Mouse (Mus musculus) cerebellum, adult 2 months (tissue): ENCODE measurements around the gene Prdm5. TPM values are rescaled to one million over a fixed set of nuclear protein-coding genes. Genes with fewer than 3 reads are reported as not detected.
A peak's percentile ranks its signal among the peaks of the same experiment; 100 is the strongest.

Experiments
- DNase-seq, 2 experiments: peaks; one replicate each; pipeline ENCODE4 v3.0.0; 2021
- H3K27ac ChIP-seq: fragments of 200-500 bp; 2 replicates; pipeline ENCODE4 v1.5.1; 2012; ENCODE audit warnings: low read length, control low read depth, inconsistent platforms; ENCODE audit not compliant: insufficient read depth
- H3K27me3 ChIP-seq: fragments of 200-500 bp; 2 replicates; pipeline ENCODE4 v1.6.1; 2012; ENCODE audit warnings: inconsistent platforms, mild to moderate bottlenecking, low read length, moderate library complexity; ENCODE audit not compliant: control insufficient read depth, insufficient read depth
- H3K4me1 ChIP-seq: fragments of 200-500 bp; 2 replicates; pipeline ENCODE4 v1.6.1; 2011; ENCODE audit warnings: low read length; ENCODE audit not compliant: control insufficient read depth, insufficient read depth
- H3K4me3 ChIP-seq: fragments of 200-500 bp; replicated peaks from 2 replicates; pipeline ENCODE3; 2011; ENCODE audit warnings: mild to moderate bottlenecking, low read depth, low read length, control low read depth; ENCODE audit not compliant: insufficient read depth
- CTCF ChIP-seq: fragments of 200-500 bp; IDR thresholded peaks from 2 replicates; pipeline ENCODE4 v1.5.1; 2011; ENCODE audit warnings: low read depth, mild to moderate bottlenecking, control low read depth, low read length, moderate library complexity, borderline replicate concordance; ENCODE audit not compliant: insufficient read depth
- POLR2A ChIP-seq: fragments of 200-500 bp; IDR thresholded peaks from 2 replicates; pipeline ENCODE4 v1.6.1; 2011; ENCODE audit warnings: low read length, control low read depth, borderline replicate concordance; ENCODE audit not compliant: insufficient read depth
- WGBS: fragments of 180-500 bp; shearing (Covaris S2); methylation state at CpG from one replicate; pipeline ENCODE4 v1.1.7; 2018; 5-methylcytosine and 5-hydroxymethylcytosine counted together
- polyA plus RNA-seq: library from polyadenylated mRNA; depleted of rRNA; stranded (reverse); fragments of >200 nt; gene quantifications from 2 replicates; pipeline ENCODE4 v1.2.3, GENCODE M21; 2012; rRNA removed

Prdm5 gene
- polyA plus RNA-seq, 1 experiment = 5.1 TPM

DNA sequence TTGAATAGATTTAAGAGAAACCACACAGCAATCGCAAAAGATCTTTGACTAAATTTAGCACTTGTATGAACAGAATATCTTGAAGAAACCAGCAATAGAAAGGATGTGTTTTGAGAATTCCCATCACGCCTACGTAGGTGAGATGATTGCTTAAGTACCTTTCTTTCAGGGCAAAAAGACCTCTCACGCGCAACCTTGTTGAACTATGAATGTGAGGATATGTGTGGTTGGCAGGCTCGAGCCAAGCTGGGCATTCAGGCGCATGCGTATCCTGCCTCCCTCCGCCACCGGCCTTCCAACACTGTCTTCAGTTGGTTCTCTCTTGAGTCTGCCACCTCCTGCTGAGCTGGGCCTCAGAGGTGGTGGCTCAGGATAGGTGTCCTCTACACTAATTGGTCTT is 173.5 kb downstream of the Prdm5 start, which contains the start of gene 4930544G11Rik:
TSS of gene 4930544G11Rik (plus strand) at position 301 of the 400 bp plus-strand sequence.
- Histone ChIP-seq H3K27ac (no peak within 1 kb of the TSS), H3K4me3 (no peak within 1 kb of the TSS), H3K4me1 (no peaks in the 10 kb centered on the region), H3K27me3 (no peaks in the 10 kb centered on the region)
- no peak for DNase-seq
- WGBS = 98% methylated on average over 10 of the region's 10 CpGs
- TF ChIP-seq POLR2A (no peak), CTCF (no peak)

- WGBS = 25% methylated on average over 6 of the region's 6 CpGs
- H3K4me1 ChIP-seq = peaks cover 7% of the 10 kb centered on the region; the same call in 1 of the 2 replicates
- no peak overlapping the region for H3K4me3 ChIP-seq
- DNase-seq = peak; percentile 42 to 78
- no peak overlapping the region for H3K27ac ChIP-seq
- TF ChIP-seq POLR2A (no peak), CTCF (no peak)
- no peaks in the 10 kb centered on the region for H3K27me3 ChIP-seq
Measured at GRCm38 (mm10) chr6:65969386-65970111, 190.8 kb downstream of the Prdm5 start.

DNA sequence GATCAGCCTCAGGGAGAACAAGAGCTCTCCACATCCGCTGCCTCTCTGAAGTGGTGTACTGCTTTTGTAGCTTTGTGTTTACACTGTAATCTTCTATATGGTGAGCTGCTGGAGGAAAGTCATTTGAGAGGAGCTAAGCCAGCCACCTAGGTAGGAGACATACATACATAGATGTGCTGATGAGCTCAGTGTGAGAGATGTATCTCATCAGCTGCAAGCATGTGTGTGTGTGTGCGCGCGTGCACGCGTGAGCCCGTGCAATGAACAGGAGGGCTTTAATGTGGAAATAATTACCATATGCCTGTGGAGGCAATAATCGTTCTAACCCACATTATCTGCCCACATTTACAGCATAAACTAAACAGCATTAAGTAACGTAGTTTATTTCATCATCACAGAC is 191.6 kb downstream of the Prdm5 start:
- Histone ChIP-seq H3K27me3 (no peaks in the 10 kb centered on the region), H3K4me1 (peaks cover 7% of the 10 kb centered on the region; the same call in 1 of the 2 replicates), H3K27ac (no peak overlapping the region), H3K4me3 (no peak overlapping the region)
- no peak for DNase-seq
- TF ChIP-seq CTCF = no peak
- TF ChIP-seq POLR2A = no peak
- 89% methylated on average over 9 of the region's 9 CpGs for WGBS

Other genes starting within 250 kb of the Prdm5 start
- gene Ndnf, start 107.4 kb upstream of the Prdm5 start, polyA plus RNA-seq = 7.0 and 8.2 TPM in 2 replicates
- not detected in 2 replicates for gene 4930544G11Rik, start 173.6 kb downstream of the Prdm5 start, polyA plus RNA-seq